Mouse (Mus musculus) hindbrain, embryonic 16.5 days (tissue): ENCODE results near the gene Adcy3. TPM values are rescaled to one million over a fixed set of nuclear protein-coding genes. Genes with fewer than 3 reads are reported as not detected.

Experiments used
- ATAC-seq: fragments of 200-750 bp; cut with Nextera tagmentation; 2 replicates; pipeline ENCODE4 v1.8.0; 2017; ENCODE audit warnings: moderate TSS enrichment, moderate library complexity
- H3K27ac ChIP-seq: fragments of 300-500 bp; sonication (generic); 2 replicates; pipeline ENCODE4 v1.5.1; 2014; ENCODE audit warnings: low read depth, mild to moderate bottlenecking, control low read depth, low read length, moderate library complexity
- H3K27me3 ChIP-seq: fragments of 300-500 bp; sonication (generic); replicated peaks from 2 replicates; pipeline ENCODE4 v1.6.1; 2014; ENCODE audit warnings: low read length; ENCODE audit not compliant: control insufficient read depth, insufficient read depth
- H3K36me3 ChIP-seq: fragments of 300-500 bp; sonication (generic); 2 replicates; pipeline ENCODE4 v1.6.1; 2014; ENCODE audit warnings: mild to moderate bottlenecking, low read length, moderate library complexity, mixed read lengths; ENCODE audit not compliant: control insufficient read depth, insufficient read depth
- H3K4me1 ChIP-seq: fragments of 300-500 bp; sonication (generic); 2 replicates; pipeline ENCODE4 v1.6.1; 2014; ENCODE audit warnings: low read depth, low read length; ENCODE audit not compliant: control insufficient read depth, insufficient read depth
- H3K4me2 ChIP-seq: fragments of 300-500 bp; sonication (generic); 2 replicates; pipeline ENCODE4 v1.6.1; 2014; ENCODE audit warnings: mild to moderate bottlenecking, low read length, control low read depth, moderate library complexity
- H3K4me3 ChIP-seq: fragments of 300-500 bp; sonication (generic); 2 replicates; pipeline ENCODE4 v1.5.1; 2014; ENCODE audit warnings: mild to moderate bottlenecking, low read length, control low read depth, moderate library complexity
- H3K9ac ChIP-seq: fragments of 300-500 bp; sonication (generic); 2 replicates; pipeline ENCODE4 v1.6.1; 2014; ENCODE audit warnings: low read depth, mild to moderate bottlenecking, control low read depth, low read length, moderate library complexity
- H3K9me3 ChIP-seq: fragments of 300-500 bp; sonication (generic); 2 replicates; pipeline ENCODE4 v1.6.1; 2014; ENCODE audit warnings: mild to moderate bottlenecking, low read length, moderate library complexity; ENCODE audit not compliant: control insufficient read depth
- WGBS: fragments of 180-500 bp; shearing (Covaris S2); extraction: QIAGEN DNeasy Blood & Tissue Kit; methylation state at CpG from one replicate; pipeline ENCODE4 v1.1.7; 2014; 5-methylcytosine and 5-hydroxymethylcytosine counted together
- polyA plus RNA-seq: library from polyadenylated mRNA; unstranded; fragments of >200 nt; fragmentation: Nextera tagmentation; extraction: Ambion mirVana; gene quantifications from 2 replicates; pipeline ENCODE4 v1.2.1, GENCODE M21; 2015

The Adcy3 gene
- polyA plus RNA-seq, 1 experiment from 2014 or later = 15.7 TPM

GRCm38 (mm10) chr12:4150936-4151335 is 18.0 kb downstream of the Adcy3 start:
- 89% methylated on average over 2 of the region's 2 CpGs for WGBS
- H3K4me3 ChIP-seq = no peak overlapping the region
- no peak overlapping the region for H3K4me2 ChIP-seq
- H3K27me3 ChIP-seq = no peaks in the 10 kb centered on the region
- no peaks in the 10 kb centered on the region for H3K36me3 ChIP-seq
- H3K9me3 ChIP-seq = no peaks in the 10 kb centered on the region
- no peak overlapping the region; the same call in 1 of the 2 replicates for H3K9ac ChIP-seq
- no peak overlapping the region for H3K27ac ChIP-seq
- ATAC-seq = no peak
- no peaks in the 10 kb centered on the region for H3K4me1 ChIP-seq

- Histone ChIP-seq H3K4me1 (no peaks in the 10 kb centered on the region), H3K36me3 (no peaks in the 10 kb centered on the region), H3K27ac (no peak overlapping the region), H3K9me3 (no peaks in the 10 kb centered on the region), H3K4me2 (no peak overlapping the region), H3K4me3 (no peak overlapping the region), H3K27me3 (no peaks in the 10 kb centered on the region), H3K9ac (no peak overlapping the region)
- WGBS = 88% methylated on average over 3 of the region's 3 CpGs
- ATAC-seq = no peak
These were observed 19.1 kb downstream of the Adcy3 start for GRCm38 (mm10) chr12:4151969-4152368.

DNA sequence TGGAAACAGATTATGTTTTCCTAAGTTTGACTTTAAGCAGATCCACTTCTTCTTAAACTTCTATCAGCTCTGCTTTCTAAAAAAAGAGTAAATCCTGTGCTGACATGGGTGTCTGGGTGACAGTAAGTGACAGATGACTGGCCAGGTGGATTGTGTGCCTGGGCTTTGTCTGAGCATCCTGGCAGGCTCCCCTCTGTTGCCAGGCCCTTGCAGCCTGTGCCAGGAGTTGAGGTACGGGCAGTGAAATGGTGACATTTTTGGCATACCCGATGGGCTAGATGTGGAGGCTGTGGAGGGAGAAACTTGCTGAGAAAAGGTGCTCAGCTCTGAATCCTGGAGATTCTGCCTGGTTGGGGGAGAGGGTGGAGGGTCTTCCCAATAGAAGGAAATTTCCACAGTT is 24.6 kb downstream of the Adcy3 start:
- H3K27me3 ChIP-seq = no peaks in the 10 kb centered on the region
- WGBS = 69% methylated on average over 2 of the region's 2 CpGs
- H3K27ac ChIP-seq = no peak overlapping the region
- no peak overlapping the region for H3K9ac ChIP-seq
- H3K4me1 ChIP-seq = no peaks in the 10 kb centered on the region
- ATAC-seq = no peak
- H3K4me3 ChIP-seq = no peak overlapping the region
- H3K4me2 ChIP-seq = no peak overlapping the region
- H3K36me3 ChIP-seq = no peaks in the 10 kb centered on the region
- H3K9me3 ChIP-seq = no peaks in the 10 kb centered on the region

DNA sequence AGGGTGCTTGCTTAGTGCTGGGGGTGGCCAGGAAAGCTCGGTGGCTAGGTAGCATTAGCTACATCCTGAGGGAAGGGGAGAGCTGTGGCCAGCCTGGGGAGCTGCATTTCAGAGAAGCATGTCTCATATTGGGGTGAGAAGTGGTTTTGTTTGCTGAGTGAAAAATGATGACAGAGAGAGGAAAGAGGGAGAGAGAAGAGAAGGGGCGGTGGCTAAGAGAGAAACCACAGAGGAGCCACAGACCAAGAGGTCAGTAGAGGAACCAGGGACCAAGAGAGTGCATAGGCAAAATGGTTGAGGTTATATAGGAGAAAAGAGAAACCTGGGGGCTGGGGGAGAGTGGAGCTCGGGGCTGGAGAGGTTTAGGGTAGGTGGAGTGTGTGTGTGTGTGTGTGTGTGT is 25.3 kb downstream of the Adcy3 start:
- no peak overlapping the region for H3K4me2 ChIP-seq
- H3K27me3 ChIP-seq = no peaks in the 10 kb centered on the region
- no peak overlapping the region for H3K4me3 ChIP-seq
- H3K27ac ChIP-seq = no peak overlapping the region
- ATAC-seq = no peak
- no peak overlapping the region for H3K9ac ChIP-seq
- no peaks in the 10 kb centered on the region for H3K36me3 ChIP-seq
- 90% methylated on average over 3 of the region's 3 CpGs for WGBS
- H3K9me3 ChIP-seq = no peaks in the 10 kb centered on the region
- H3K4me1 ChIP-seq = no peaks in the 10 kb centered on the region

- 92% methylated on average over 7 of the region's 7 CpGs for WGBS
- Histone ChIP-seq H3K36me3 (no peaks in the 10 kb centered on the region), H3K27ac (no peak overlapping the region), H3K4me3 (no peak overlapping the region), H3K4me2 (no peak overlapping the region), H3K9me3 (no peaks in the 10 kb centered on the region), H3K27me3 (no peaks in the 10 kb centered on the region), H3K4me1 (no peaks in the 10 kb centered on the region), H3K9ac (no peak overlapping the region)
- ATAC-seq = no peak
These were observed 26.1 kb downstream of the Adcy3 start for GRCm38 (mm10) chr12:4158868-4159632.

DNA sequence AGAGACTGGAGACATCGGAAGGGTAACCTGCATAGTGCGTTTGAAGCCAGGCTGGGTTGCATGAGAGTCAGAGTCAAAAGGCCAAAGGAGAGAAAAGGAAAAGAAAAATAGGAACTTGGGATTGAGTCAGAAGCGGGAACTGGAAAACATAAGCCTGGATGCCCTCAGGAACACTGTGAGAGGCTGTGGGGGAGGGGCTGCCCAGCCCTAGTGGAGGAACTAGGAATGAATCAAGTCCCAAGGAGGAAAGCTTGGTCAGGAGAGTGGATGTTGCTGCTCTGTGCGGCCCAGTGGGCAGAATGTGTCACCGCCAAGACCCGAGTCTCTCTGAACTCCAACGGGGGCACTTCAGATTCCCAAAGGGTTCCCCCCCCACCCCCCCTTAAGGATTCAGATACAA is 27.4 kb downstream of the Adcy3 start:
- Histone ChIP-seq H3K27me3 (no peaks in the 10 kb centered on the region), H3K4me2 (no peak overlapping the region), H3K36me3 (no peaks in the 10 kb centered on the region), H3K9me3 (no peaks in the 10 kb centered on the region), H3K27ac (no peak overlapping the region), H3K4me1 (no peaks in the 10 kb centered on the region), H3K9ac (no peak overlapping the region), H3K4me3 (no peak overlapping the region)
- ATAC-seq = no peak
- 79% methylated on average over 7 of the region's 7 CpGs for WGBS

- Histone ChIP-seq H3K36me3 (no peaks in the 10 kb centered on the region), H3K27me3 (no peaks in the 10 kb centered on the region), H3K4me1 (no peaks in the 10 kb centered on the region), H3K4me3 (no peak overlapping the region), H3K9ac (no peak overlapping the region), H3K4me2 (no peak overlapping the region), H3K9me3 (no peaks in the 10 kb centered on the region), H3K27ac (no peak overlapping the region)
- no peak for ATAC-seq
- 21% methylated on average over 2 of the region's 2 CpGs for WGBS
These were observed 30.0 kb downstream of the Adcy3 start for GRCm38 (mm10) chr12:4162886-4163285.

DNA sequence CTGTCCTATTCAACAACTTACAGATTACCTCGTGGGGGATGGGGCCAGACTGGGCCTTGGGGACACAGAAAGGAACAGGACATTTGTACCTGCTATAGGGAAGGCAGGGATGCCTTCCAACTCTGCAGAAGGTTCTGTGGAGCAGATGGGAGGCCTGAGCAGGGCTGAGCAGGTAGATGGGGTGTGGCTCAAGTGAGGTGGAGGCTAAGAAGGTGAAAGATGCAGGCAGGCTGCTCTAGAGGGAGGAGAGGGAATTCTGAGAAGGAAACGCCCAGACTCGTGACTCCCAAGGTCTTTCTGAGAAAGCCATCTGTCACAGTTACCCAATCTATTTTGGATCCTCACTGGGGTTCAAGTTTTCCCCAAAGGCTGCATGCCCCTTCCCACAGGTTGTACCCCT is 34.1 kb downstream of the Adcy3 start:
- Histone ChIP-seq H3K4me2 (no peak overlapping the region), H3K4me1 (no peaks in the 10 kb centered on the region), H3K27ac (no peak overlapping the region), H3K4me3 (no peak overlapping the region), H3K27me3 (no peaks in the 10 kb centered on the region), H3K9me3 (no peaks in the 10 kb centered on the region), H3K36me3 (no peaks in the 10 kb centered on the region), H3K9ac (no peak overlapping the region)
- 84% methylated on average over 3 of the region's 3 CpGs for WGBS
- ATAC-seq = peak; percentile 14; the same call in 1 of the 2 replicates

DNA sequence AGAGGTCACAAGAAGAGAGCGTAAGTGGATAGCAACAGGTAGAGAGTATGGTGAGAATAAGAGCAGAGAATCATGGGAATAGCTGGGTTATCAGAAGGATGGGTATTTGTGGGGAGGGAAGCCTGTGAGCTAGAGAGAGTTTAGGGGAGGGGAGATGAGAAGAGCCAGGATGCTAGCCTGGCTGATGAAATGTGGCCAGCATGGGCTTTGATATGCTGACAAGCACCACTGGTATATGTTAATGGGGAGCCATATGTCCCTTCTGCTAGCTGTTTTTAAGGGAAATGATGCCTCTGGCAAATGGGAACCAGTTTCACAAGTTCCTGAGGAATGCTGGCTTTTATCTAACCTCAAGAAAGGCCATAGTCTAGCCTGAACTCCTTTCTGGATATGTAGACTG is 36.2 kb downstream of the Adcy3 start:
- no peak for ATAC-seq

More for the DNA sequence above, 36.2 kb downstream of the Adcy3 start:
- Histone ChIP-seq H3K9me3 (no peaks in the 10 kb centered on the region), H3K9ac (no peak overlapping the region), H3K4me3 (no peak overlapping the region), H3K36me3 (no peaks in the 10 kb centered on the region), H3K27ac (no peak overlapping the region), H3K4me2 (no peak overlapping the region), H3K27me3 (no peaks in the 10 kb centered on the region), H3K4me1 (no peaks in the 10 kb centered on the region)
- 100% methylated on average over 1 of the region's 1 CpGs for WGBS
